Mouse (Mus musculus): ENCODE measurements around the gene Nos1ap.
A peak's percentile ranks its signal among the peaks of the same experiment; 100 is the strongest.

Nos1ap gene

DNA sequence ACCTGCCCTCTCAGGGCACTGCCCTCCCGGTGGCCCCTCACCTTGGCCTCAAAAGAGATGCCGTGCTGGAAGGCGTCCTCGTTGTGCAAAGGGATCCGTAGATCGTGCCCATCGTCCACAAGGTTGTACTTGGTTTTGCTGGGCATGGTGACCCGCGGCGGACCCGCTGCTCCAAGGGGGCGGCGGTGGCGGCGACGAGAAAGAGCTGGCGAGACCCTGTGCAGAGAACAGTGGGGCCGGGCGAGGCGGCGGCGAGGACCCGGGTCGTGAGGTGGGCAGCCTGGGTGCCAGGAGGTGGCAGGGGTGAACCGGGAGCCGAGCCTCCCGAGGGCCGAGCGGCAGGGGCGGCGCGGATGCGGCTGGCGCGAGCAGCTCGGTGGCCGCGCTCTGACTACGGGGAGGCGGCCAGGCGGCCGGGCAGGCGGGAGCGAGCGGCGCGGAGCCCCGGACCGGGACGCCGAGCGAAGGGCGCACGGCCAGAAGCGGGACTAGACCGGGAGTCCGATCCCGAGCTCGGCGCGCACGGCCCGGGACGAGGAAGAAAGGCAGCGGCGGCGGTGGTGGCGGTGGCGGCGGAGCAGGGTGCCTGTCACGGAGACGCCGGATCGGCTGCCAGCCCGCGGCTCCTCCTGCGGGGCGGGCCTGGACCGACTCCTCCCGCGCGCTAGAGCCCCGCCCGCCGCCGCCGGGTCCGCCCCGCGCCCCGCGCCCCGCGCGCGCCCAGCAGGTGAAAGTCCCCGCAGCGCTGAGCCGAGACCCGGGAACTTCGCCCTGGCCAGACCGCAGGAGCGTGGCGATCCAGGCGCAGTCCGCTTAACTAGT, at the start of gene Nos1ap:
Gene Nos1ap (minus strand): TSS at position 643 of the 822 bp plus-strand sequence.
- DNase-seq (ENCODE audit: low spot score in 2 of 2) = peak; percentile 28 to 54

DNA sequence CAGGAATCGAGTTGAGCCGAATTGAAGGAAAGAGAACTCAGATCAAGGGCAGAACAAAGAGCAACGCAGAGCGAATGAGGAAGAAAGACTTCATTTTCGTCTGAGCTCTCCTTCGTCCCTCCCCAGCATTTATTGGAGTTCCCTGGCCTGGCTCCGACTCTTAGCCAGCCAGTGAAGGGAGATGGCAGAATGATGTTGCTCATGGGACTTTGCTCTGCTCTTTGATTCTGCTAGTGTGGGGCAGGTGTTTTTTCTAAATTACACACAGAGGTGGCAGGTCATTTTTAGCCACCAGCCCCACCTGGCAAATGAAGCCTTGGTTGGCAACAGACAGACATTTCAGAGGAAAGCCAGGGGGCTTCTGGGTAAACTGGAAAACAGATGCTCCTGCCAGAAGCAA, 49.3 kb upstream of the Nos1ap start:
- DNase-seq (ENCODE audit: low spot score in 2 of 2) = no peak

DNA sequence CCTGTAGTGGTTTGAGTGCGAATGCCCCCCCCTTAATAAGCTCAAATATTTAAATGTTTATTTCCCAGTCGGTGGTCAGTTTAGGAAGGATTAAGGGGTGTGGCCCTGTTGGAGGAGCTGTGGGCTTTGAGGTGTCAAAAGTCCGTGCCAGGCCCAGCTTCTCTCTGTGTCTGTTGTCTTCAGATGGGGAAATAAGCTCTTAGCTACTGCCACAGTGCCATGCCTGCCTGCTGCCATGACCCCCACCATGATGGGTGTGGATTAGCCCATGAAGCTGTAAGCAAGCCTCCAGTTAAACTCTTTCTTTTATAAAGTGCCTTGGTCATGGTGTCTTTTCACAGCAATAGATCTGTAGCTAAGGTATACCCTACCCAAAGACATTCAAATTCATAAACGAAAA, 43.2 kb upstream of the Nos1ap start:
- DNase-seq (ENCODE audit: low spot score in 2 of 2) = no peak

DNA sequence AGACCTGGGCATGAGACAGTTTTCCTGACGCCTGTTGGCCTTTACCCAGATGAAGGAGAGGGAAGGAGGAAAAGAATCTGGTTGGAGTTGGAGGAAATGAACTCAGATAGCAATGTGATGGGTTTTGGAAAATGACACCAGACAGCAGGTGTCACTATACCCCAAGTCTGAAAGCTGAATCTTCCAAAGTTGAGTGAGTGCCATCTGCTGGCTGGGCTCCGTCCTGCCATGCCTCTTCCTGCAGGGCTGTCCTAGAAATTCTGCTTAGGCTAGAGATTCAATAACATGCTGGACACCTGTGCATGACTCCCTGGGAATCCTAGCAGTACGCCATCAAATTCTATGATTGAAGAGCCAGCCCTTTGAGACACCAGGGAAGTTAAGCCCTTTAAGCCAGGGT, 42.7 kb upstream of the Nos1ap start:
- DNase-seq (ENCODE audit: low spot score in 2 of 2) = peak; percentile 32 to 68

DNA sequence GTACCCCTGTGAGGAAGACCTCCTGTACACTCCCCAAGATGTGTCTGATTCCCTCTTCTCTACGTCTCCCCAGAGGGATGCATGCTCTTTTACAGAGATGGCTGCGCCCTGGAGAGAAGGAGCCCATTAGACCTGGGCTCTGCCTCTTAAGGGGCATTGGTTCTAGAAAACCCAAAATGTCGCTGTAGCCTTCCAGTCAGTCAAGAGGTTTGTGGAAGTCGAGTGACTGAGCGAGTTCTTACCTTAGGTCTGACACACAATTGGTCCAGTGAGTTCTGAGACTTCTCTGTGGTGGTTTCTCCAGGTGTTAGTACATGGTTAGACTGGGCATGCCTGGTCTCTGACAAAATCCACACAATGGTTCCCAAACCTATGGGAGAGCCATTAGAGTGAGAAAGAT, 41.9 kb upstream of the Nos1ap start:
- no peak for DNase-seq (ENCODE audit: low spot score in 2 of 2)

DNA sequence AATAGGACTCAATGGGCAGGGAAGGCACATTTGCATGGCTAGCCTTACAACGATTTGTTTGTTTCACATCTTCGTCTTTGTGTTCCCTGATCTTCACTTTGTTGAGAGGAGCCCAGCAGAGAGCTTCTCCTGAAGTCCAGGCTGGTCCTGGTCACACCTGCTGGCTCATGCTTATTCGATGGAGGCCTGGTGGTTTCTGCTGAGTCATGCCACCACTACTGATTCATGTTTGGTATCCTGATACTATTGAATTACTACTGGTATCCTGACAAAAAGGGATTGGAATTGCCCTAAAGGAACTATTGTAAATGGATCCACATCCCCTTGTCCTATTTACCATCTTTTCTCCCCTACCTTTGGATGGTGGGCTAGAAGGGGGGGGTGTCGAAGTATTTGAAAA, 40.8 kb upstream of the Nos1ap start:
- DNase-seq (ENCODE audit: low spot score in 2 of 2) = no peak

DNA sequence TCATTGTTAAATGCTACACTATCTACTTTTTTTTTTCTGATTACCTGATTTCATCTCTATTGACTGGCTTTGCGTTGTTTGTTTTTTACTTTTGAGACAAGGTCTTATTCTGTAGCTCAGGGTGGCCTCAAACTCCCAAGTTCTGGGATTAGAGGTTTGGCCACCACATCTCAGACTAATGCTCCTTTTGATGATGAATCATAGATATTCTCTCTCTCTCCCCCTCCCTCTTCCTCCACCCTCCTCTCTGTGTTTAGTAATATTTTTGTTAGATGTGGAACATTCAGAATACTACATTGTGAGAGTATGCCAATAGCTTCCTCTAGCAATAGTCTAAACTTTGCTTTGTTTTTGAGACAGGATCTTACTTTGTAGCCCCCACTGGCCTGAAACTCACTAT, 33.8 kb upstream of the Nos1ap start:
- no peak for DNase-seq (ENCODE audit: low spot score in 2 of 2)

DNA sequence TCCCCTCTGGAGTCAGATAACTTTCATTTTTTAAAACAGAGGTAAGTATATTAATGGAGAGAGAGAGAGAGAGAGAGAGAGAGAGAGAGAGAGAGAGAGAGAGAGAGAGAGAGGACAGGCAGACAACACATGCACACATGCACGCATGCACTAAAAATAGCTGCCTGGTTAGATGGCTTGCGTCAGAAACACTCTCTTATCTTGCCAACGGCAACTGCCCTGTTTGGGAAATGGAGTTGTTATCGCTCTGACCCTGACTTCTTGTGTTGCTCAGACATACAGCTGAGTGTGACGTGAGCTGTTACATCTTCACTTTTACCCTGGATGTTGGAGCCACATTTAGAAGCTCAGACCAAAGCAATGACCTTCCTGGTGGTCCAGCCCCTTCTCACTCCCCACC, 33.3 kb upstream of the Nos1ap start:
- DNase-seq (ENCODE audit: low spot score in 2 of 2) = no peak

DNA sequence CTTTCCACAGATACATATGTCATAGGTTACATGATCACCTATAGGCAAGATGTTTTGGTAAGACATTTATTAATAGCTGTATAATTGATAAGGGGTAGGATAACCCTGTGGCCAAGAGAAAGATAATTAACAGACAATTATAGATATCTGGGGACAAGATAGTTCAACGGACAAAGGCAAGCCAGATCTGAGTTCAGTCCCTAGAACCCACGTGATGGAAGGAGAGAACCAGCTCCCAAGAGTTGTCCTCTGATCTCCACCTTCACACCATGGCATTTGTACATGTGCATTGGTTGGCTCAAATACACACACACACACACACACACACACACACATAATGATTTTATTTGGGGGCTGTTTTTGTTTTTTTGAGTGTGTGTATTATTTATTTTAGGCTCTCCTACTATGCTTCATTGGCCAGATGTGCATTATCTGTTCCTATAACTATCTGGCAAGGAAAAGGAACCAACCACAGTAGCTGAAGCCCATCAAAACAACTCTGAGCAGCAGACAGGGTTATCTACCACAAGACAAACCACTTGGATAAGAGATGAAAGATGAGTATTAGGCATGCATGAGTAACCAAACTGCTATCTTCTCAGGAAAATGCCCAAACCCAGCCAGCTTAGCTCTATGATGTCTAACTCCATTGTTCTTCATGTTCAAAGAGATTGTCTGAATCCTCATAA, 30.2 kb upstream of the Nos1ap start:
- DNase-seq (ENCODE audit: low spot score in 2 of 2) = no peak

DNA sequence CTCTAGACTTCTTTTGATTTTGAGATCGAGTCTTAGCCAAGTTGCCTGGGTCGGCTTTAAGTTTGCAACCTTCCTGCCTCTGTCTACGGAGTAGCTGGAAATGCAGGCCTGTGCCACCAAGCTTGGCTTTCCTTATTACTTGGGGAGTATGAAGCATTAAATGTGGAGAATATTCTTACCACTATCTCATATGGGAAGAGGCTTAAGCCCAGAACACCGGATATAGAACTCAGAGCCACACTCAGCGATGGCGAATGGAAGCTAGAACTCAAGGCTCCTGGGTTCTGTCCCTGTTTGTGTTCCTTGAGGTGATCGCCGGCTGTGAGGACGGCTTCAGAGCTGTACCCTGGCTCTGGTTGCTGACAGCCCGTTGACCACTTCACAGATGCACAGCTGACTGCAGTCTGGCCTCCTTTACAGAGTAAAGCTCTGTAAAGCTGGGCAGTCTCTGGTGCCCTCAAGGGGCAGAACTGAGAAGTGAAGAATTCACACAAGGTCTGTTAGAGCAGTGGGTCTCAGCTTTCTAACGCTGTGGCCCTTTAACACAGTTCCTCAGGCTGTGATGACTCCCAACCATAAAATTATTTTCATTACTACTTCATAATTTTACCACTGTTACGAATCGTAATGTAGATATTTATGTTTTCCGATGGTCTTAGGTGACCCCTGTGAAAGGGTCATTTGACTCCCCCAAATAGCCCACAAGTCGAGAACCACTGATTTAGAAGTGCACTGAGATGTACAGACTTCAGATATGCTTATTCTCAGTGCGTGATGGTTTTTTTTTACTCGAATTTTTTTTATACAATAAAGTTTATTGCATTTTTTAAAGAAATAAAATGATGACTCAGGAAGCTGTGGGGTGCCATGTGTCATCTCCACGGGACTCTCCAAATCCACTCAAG, 23.6 kb upstream of the Nos1ap start:
- peak in 1 of 2 experiments; percentile 18 for DNase-seq (ENCODE audit: low spot score in 2 of 2)

DNA sequence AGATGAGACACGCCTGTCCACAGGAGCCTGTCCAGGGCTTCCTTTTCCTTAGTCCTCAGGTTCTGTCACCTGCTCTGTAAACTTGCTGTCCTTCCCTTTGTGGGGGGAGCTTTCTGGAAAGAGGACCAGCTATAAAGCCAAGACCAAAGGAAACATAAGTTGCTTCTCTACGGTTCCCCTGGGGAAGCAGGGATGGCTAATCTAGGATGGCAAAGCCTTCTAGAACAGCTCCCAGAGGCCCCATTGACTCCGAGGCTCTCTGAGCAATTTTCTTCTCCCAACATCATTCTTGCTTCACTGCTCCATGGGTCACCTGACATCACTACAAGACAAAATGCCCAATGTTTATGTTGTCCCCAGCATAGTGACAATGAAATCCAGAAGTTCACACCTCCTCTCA, 22.0 kb upstream of the Nos1ap start:
- DNase-seq (ENCODE audit: low spot score in 2 of 2) = no peak

DNA sequence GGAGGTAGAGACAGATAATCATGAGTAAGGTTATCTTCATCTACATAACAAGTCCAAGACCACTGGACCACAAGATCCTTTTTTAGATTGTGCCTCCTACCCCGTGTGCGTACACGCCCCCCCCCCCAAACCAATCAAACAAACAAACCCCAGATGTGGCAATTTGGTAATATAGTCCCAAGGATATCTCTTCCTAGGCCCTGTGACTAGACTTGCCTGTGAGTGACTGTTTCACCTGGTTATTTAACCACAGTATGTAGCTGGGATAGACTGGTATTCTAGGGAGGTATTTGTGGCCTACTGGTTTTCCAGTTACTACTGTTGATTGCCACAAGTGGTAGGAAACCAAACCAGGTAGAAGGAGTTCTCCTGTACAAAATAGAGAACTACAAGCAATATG, 21.0 kb upstream of the Nos1ap start:
- DNase-seq (ENCODE audit: low spot score in 2 of 2) = no peak

DNA sequence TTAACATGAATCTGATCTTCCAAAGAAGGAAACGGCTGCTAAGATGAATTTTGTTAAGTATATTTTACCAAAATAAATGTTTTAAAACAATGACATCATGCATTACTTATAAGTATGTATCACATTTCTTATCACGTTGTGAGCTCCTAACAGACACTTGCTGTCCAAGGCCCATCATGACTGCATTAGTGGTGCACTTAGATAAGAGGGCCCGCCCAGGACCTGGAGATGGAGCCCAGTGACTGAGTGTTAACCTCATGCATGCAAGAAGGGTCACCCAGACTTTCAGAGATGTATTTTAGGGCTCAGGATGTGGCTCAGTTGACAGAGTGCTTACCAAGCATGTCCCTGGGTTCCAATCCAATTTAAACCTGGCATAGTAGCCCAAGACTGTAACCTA, 20.6 kb upstream of the Nos1ap start:
- DNase-seq (ENCODE audit: low spot score in 2 of 2) = no peak

DNA sequence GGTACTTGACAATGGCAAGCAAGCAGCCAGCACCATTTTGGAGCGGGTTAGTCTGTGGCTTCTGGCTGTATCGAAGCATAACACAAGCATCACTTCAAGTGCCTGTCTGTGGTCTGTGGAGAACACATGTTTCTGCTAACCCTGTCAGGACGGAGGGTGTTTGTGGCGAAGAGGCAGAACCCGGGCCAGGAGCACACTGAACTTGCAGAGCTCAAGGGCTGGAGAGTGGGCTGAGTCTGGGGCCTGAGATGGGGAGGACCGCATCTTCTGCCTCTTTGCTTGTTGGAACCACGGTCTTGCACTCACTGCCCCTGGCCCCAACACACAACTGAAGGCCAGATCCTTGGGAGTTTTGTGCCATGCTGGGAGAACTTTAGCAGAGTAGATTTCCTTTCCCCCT, 20.2 kb upstream of the Nos1ap start:
- DNase-seq (ENCODE audit: low spot score in 2 of 2) = no peak

DNA sequence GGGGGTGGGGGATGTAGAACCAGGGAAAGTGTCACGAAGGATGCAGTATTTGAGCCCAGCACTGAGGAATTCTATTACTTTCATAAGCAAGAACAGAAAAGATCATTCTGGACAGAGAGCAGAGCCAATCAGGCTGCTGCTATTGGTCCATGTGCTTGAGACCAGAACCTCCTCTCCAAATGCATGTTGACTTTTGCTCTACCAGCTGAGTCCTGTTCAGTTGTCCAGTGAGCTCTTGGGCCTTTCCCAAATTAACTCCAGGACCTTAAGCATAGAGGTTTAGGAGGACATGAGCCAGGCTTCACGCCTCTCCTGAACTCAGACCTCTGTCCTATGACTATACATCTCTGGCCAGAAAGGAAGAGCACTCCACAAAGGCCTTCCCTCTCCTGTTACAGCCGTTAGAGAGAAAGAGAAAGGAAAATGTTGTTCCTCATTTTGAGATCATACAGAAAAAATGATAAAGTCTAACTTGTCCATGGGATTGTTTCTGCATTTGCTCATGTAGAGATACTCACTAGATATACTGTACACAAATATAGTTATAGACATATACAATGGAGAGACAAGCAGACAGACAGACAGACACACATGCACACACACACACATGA, 18.9 kb upstream of the Nos1ap start:
- no peak for DNase-seq (ENCODE audit: low spot score in 2 of 2)

DNA sequence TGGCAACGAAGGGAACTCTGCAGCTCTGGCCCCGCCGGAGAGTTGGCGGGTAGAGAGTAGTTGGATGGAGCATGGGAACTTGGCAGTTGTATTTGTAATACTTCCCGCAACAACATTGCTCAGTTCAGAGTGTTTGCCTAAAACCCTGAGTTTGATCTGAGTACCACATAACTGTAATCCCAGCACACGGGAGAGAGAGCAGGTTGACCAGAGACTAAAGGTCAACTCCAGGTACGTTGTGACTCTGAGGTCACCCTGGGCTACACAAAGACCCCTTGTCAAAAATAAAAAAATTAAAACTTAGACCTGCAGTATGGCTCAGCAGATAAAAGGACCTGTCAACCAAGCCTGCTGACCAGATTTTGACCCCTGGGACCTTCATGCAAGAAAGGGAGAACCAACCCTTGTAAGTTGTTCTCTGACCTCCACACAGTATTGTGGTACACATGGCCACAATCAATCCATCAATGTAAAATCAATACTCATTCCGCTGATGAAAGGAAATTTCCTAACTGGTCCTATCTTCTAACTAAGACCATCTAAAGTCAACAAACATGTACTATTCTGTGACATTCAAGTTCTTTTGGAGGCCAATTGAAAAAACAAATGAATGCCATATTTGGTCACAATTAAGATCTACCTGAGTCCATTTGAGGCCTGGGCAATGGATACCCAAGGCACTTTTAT, 17.7 kb upstream of the Nos1ap start:
- DNase-seq (ENCODE audit: low spot score in 2 of 2) = no peak

DNA sequence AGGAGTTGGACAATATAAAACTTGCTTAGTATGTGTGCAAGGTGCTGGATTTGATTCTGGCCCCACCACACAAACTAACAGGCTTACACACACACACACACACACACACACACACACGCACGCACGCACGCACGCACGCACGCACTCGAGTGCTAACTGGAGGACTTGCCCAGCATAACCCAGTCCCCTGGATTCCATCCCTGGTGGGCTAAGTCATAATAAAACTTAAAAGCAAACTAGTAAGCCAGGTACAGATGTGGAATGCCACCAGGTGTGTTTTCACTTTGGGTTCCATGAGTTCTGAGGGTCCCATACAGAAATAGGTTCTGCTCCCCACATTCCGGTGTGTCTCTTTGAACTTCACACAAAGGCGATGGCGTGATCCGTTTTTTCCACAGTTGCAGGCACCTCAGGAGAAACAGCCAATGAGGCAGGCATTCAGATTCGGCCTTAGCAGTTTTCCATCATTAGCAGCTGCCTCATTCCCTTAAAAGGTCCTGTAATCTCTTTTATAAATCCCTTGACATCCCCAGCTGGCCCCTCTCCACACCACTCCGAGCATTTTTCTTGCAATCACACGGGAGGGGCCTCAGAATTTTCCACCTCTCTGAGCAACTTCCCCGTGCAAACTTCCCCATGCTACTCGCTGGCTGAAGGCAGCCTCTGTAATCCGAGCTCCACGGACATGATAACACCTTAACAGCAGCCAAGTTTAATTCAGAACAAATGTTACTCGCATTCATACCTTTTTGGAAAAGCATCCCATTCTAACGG, 15.8 kb upstream of the Nos1ap start:
- no peak for DNase-seq (ENCODE audit: low spot score in 2 of 2)

DNA sequence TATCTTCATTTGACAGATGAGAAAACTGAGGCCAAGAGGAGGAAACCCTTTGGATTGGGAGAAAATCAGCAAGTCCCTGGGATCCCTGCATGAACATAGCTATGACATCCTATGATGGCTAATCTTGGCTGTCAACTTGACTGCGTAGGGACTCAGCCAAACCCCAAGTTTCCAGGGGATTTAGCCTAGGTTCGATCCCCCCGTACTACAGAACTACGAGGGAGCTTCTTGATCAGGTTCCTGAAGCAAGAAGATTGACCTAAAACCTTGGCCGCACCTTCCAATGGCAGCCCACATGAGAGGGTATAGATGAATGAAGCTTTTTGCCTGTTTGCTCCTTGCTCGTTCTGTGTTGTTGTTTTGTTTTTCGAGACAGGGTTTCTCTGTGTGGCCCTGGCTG, 4.9 kb upstream of the Nos1ap start:
- DNase-seq (ENCODE audit: low spot score in 2 of 2) = no peak

DNA sequence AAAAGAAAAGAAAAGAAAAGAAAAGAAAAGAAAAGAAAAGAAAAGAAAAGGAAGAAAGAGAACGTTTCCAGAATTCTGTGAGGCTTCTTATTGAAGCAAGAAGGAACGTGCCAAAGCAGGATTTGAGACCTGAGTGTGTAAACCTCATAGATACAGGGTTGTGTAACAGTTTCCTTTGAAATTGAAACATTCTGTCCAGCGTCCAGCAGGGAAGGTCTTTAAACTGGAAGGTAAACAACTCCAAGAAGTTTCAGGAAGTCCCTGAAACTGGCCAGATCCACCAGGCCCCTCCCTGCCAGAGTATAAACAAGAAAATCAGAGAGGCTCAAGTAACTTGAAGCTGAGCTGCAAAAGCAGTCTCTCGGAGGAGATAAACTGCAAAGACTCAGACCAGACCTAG, 870 bp upstream of the Nos1ap start:
- no peak for DNase-seq (ENCODE audit: low spot score in 2 of 2)

DNA sequence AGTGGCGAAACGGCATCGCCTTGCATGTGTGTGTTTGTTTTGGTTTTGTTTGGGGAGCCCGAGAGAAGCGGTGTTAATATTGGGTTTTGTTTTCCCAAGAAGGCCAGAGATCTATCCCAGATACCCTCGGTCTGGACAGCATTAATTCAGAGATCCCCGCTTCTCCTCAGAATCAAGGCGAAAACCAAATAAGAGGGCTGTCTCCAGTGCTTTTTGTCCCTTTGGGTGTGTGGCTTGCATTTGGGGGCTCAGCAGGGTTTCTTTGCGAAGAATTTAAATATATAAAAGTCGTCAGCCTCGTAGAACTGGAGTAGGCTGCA, 340 bp upstream of the Nos1ap start:
- no peak for DNase-seq (ENCODE audit: low spot score in 2 of 2)

DNA sequence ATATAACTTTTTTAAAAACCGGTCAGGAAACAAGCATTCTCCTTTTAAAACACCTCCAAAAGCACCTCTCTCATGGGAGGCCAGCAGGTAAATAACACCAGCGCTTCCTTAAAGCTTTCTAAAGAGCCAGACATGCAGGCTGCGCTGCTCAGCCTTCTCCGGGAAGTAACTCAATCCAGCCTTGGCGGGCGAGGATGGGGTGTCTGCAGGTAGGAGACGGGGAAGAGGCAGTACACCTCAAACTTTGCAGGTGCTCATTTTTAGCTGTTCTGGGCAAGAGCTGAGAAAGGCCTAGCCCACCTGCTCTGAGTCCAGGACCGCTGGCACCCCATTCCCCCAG, 812 bp downstream of the Nos1ap start:
- no peak for DNase-seq (ENCODE audit: low spot score in 2 of 2)

Data from thymus, postnatal 10 days (tissue).